Mouse (Mus musculus): ENCODE data around the gene Scgb1b27. TPM values are rescaled to one million over a fixed set of nuclear protein-coding genes. Genes with fewer than 3 reads are reported as not detected.

Scgb1b27 gene
- polyA plus RNA-seq, 1 experiment from 2014 or later = not detected

Other genes starting within 250 kb of the Scgb1b27 start
- not detected in 2 replicates for gene Scgb2b26, start 76.4 kb upstream of the Scgb1b27 start, polyA plus RNA-seq (2015; fragmentation: Nextera tagmentation; extraction: Ambion mirVana)
- not detected in 2 replicates for gene Scgb2b27, start 7.5 kb upstream of the Scgb1b27 start, polyA plus RNA-seq (2015; fragmentation: Nextera tagmentation; extraction: Ambion mirVana)
- not detected in 2 replicates for gene Scgb1b30, start 73.9 kb downstream of the Scgb1b27 start, polyA plus RNA-seq (2015; fragmentation: Nextera tagmentation; extraction: Ambion mirVana)
- 6.1 and 7.3 TPM in 2 replicates for gene Wtip, start 111.8 kb downstream of the Scgb1b27 start, polyA plus RNA-seq (2015; fragmentation: Nextera tagmentation; extraction: Ambion mirVana)
- gene Uba2, start 148.1 kb downstream of the Scgb1b27 start, polyA plus RNA-seq (2015; fragmentation: Nextera tagmentation; extraction: Ambion mirVana) = 212 and 216 TPM in 2 replicates
- gene Pdcd2l, start 175.2 kb downstream of the Scgb1b27 start, polyA plus RNA-seq (2015; fragmentation: Nextera tagmentation; extraction: Ambion mirVana) = 70.4 and 77.0 TPM in 2 replicates
- gene Gpi1, start 208.9 kb downstream of the Scgb1b27 start, polyA plus RNA-seq (2015; fragmentation: Nextera tagmentation; extraction: Ambion mirVana) = 424 and 436 TPM in 2 replicates
- 0.45 and 0.51 TPM in 2 replicates for gene Gm6096, start 229.6 kb downstream of the Scgb1b27 start, polyA plus RNA-seq (2015; fragmentation: Nextera tagmentation; extraction: Ambion mirVana)

Data from kidney, embryonic 16.5 days (tissue).